Mouse (Mus musculus) CD8-positive naive resting alpha-beta T cell, adult 2 months (primary cell): Measurements from ENCODE around the gene Pold1.

ENCODE experiments used
- DNase-seq, 2 experiments: peaks; one replicate each; pipeline ENCODE4 v3.0.0; 2022; ENCODE audit warnings: low read depth in 2 of 2, low spot score in 2 of 2

Gene Pold1

DNA sequence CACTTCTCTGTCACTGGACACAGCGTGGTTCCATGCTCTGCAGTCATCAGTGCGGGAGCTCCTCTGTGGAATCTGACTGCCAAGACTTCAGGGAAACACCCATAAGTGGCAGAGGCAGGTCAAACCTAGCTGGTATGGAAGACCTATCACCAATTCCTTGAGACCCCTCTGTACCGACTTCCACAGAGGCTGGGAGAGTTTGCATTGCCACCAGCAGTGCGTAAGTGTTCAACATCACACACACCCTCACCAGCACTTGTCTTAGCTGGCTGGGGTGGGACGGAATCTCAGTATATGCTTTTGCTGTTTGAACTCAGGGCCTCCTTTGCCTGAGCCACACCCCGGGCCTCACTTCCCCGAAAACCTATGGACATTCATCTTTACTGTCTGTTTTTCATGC, 60.7 kb downstream of the Pold1 start:
- no peak for DNase-seq

DNA sequence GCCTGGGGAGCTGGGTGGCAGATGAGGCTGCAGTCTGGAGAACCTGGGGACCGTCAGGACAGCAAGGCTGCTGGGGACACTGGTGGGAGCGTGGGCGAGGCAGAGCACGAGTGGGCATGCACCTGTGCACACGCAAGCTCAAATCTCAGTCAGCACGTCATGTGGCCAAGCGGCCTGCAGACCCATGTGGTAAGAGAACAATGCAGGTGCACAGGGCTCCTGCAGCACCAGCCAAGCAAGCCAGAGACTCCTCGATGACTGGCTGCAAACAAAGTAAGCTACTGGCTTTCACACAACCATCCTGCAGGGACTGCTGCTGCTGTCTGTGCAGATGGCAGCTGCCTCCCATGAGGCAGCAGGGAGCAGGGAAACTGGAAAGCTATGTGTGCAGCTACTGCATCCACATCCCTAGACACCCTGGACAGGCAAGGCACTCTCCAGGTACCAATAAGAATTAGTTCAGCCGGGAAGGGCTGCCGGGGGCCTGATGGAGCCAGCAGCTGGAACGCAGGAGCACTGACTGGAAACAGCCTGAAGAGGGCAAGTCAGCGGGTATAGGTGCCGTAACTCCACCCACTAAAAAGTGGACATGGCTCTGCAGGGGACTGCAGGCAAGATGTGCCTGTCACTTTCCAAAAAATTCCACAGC, 61.6 kb downstream of the Pold1 start:
- no peak for DNase-seq

DNA sequence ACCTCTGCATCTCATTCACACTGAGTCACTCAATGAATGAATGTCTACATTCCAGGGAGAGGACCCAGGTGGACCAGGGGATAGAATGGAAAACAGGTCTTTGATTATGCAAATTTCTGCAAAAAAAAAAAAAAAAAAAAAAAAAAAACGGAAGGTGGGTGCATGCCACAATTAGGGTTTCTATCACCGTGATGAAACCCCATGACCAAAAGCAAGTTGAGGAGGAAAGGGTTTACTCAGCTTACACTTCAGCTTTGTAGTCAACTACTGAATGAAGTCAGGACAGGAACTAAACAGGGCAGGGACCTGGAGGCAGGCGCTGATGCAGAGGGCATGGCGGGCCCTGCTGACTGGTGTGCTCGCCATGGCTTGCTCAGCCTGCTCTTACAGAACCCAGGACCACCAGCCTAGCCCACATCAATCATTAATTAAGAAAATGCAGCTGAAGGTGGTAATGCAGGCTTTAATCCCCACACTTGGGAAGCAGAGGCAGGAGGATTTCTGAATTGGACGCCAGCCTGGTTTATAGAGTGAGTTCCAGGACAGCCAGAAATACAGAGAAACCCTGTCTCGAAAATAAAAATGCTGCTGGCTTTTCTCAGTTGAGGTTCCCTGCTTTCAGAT, 63.0 kb downstream of the Pold1 start:
- DNase-seq, result no peak

DNA sequence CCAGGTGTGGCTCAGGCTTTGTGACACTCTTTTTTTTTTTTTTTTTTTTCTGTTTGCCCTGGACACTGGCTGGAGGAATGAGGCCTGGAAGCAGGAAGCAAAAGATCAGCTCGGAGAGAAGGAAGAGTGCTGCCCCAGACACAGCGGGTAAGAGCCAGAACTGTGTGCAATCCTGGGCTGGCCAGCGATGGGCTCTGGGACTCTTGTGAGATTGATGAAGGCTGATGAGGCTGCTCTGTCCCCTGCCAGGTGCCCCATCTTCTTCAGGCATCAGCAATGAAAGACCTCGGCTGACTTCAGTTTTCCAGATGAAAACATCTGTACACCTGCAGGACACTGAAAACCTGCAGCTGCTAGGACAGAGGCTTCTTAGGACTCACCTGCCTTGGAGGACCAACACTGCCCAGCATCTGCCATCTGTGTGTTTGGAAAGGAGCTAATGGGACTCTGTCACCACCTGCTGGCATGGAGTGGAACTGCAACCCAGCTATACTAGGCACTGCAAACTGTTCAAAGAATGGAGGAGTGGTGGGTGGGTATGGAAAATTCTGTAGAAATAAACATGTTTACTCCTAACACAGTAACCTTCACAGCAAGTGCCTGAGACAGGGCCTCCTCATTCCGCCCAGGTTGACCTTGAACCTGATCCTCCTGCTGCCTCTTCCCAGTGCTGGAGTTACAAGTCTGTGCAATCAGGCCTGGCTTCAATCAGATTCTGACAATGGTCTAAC, 63.6 kb downstream of the Pold1 start:
- DNase-seq, result peak; percentile 48 to 67

DNA sequence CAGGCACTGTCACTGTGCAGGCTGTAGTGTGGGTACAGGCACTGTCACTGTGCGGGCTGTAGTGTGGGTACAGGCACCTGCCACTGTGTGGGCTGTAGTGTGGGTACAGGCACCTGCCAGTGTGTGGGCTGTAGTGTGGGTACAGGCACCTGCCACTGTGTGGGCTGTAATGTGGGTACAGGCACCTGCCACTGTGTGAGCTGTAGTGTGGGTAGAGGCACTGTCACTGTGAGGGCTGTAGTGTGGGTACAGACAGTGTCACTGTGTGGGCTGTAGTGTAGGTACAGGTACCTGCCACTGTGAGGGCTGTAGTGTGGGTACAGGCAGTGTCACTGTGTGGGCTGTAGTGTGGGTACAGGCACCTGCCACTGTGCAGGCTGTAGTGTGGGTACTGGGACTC, 64.5 kb downstream of the Pold1 start:
- DNase-seq, result no peak

DNA sequence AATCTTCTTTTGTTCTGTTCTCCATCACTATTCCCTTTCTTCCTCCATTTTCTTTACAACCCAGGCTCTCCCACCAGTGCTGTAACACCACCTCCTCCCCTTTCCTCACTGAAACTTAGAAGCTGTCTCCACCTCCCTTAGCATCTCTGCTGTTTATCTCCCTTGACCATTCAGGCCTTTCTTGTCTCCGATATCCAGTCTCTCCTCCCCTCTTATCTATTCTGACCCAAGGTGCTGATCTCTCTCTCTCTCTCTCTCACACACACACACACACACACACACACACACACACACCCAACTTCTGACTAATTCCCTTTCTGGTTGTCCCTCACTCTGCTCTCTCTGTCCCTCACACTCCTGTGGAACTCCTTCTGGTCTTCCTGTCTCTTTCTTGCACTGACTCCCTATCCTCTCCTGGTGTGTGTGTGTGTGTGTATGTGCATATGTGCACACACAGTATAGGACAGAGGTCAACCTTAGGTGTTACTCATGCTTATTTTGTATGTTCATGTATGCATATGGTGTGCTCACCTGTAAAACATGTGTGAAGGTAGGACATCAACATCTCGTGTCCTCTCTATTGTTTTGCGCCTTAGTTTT, 65.7 kb downstream of the Pold1 start:
- no peak for DNase-seq
